Mouse (Mus musculus): ENCODE results near the gene Ephb2. TPM values are rescaled to one million over a fixed set of nuclear protein-coding genes. Genes with fewer than 3 reads are reported as not detected.
A peak's percentile ranks its signal among the peaks of the same experiment; 100 is the strongest.

Ephb2 gene
- 10 to 100 TPM; 17.4 to 23.2 (median 19.8) TPM for total RNA-seq (2022)

DNA sequence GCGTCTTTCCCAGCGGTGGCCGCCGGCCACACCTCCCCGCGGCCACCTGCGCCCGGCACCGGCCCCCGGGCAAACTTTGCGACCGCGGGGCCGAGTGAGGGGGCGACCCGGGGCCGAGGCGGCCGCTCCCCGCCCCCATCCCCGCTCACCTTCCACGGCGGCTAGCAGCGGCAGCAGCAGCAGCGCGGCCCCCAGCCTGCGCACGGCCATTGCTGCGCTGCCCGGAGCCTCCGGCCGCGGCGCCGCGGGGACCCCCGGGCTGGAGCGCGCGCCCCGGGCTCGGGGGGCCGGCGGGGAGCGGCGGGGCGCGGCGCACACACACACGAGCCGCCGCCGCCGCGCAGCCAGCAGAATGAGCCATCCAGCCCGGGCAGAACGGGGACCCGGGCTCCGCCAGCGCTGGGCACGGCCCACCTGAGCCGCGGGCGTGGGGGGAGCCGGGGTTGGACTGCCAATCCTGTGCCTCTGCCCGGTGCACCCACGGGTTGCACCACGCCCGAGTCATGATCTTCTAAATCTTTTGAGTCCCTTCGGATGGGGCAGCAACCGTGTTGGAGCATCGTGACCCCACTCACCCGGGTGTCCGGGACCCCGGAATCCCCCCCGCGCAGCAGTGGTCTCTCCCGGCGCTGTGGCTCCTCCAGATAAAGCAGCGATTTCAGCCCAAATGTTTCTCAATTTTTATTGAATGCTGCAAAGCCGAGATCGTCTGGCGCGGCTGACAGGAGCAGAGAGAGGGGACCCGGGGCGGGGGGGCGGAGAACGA is at the start of gene Ephb2:
TSS of gene Ephb2 (minus strand) at position 368 of the 766 bp plus-strand sequence.
- peak; percentile 51 to 72 for DNase-seq (ENCODE audit: low spot score in 2 of 2)

DNA sequence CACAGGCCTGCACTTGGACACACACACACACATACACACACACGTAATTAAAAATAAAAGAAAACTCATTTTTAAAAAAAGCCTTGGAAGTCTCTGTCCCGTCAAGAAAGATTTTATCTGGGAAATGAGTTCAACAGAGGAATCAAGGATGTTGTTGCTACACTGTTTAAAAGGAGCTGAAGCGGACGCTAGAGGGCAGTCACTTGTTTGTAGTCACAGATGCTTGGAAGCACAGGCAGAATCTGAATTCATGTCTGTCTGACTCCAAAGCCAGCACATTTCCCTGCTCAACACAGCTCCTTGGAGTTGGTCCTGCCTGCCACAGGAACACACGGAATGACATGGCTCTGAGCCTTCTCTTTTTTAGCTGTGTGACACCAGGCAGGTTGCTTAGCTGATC is 42.8 kb upstream of the Ephb2 start:
- DNase-seq (ENCODE audit: low spot score in 2 of 2): no peak

DNA sequence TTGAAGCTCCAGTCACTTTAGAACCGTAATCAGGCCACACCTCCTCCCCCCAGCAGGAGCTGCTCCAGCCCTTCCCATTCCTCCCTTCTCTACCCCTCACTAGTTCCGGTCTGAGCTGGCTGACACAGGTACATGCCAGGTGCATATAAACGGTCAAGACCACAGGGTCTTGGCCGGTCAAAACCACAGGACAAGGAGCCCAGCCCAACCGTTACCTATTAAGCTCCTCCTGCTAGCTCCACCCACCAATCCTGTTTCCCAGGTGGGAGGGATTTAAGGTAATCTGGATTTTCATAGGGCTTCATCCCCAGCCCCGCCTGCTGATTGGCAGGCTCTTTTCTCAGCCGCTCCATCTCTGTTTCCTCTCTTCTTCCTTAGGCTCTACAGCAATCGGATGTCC is 42.4 kb upstream of the Ephb2 start:
- DNase-seq (ENCODE audit: low spot score in 2 of 2): no peak

DNA sequence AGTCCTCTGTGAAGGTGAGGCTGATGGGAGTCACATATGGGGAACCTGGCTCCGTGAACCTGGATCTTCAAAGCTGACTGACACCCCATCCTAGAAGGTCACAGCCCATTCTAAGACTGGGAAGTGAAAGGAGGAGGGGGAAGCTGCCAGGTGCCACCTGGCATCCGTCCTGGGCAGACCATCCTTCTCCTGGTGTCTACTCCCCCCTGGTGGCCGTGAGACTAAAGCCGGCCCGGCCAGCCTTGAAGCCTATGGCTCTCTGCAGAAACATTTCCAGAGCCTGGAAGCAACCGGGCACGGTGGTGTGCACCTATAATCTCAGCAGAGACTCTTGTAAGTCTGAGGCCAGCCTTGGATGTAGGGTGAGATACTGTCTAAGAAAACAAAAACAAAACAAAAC is 41.2 kb upstream of the Ephb2 start:
- no peak for DNase-seq (ENCODE audit: low spot score in 2 of 2)

- DNase-seq (ENCODE audit: low spot score in 2 of 2): no peak
Observed at GRCm38 (mm10) chr4:136875012-136875411, 39.2 kb upstream of the Ephb2 start.

DNA sequence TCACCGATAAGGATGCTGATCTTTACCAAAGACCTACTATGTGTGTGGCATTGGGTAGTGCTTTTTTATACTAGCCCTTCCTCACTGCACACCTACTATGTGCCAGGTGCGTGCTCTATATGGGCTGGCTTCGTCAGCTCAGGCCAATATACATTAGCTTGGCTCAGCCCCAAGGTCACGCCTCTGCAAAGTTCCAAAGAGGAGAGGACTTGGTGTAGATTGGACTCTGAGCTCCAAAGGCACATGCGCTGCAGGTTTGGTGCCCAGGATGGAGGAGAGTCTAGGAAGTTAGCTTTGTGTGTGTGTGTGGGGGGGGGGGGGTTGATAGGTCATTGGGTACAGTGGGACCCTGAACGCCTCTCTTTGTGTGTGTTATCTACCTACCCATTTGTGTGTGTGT is 32.6 kb upstream of the Ephb2 start:
- no peak for DNase-seq (ENCODE audit: low spot score in 2 of 2)

- no peak for DNase-seq (ENCODE audit: low spot score in 2 of 2)
Observed at GRCm38 (mm10) chr4:136867690-136868345, 32.0 kb upstream of the Ephb2 start.

DNA sequence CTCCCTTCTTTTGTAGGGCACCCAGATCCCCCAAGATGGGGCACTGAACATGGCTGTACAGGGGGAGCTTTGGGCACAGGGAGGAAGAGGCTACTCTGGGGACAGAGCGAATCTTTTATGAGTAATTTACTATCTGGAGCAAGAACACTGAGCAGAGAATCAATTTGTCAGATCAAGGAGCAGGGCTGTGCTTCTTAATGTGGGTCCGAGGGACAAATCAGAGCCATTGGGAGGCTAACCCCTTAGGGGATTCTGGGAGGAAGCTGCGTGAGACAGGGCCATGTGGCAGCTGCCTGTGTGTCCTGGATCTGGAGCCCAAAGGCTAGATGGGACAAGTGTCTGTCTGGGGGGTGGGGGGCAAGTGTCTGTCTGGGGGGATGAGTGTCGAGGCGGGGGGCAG is 29.7 kb upstream of the Ephb2 start:
- DNase-seq (ENCODE audit: low spot score in 2 of 2): no peak

DNA sequence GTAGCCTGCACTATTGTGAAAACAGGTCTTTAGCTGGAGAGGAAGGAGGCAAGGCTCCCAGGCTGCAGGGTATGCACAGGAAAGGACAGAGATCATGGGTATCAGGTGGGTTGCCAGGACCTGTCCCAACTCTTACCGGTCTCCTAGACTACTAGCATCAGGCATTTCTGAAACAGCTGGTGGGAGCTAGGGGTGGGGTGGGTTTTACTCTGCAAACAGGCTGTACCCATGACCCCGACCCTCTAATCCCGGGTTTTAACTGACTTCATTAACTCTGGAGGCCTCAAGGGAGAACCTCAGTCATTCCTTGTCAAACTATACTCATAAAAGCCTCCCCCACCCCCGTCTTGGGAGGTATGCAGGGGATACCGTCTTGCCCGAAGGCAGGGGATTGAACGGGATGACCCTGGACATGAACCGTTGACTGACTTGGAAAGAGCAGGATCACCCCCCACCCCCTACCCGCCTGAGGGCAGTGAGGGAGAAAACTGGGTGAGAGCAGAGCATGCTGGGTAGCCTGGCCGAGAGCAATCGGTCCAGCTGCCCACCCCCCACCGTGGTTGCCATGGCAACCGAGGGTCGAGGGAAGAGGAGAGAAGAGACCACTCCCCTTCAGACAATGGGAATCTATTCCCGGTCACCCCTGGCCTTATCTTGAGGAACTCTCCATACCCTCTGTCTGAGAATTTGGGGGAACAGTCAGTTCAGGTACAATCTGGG is 29.1 kb upstream of the Ephb2 start:
- no peak for DNase-seq (ENCODE audit: low spot score in 2 of 2)

DNA sequence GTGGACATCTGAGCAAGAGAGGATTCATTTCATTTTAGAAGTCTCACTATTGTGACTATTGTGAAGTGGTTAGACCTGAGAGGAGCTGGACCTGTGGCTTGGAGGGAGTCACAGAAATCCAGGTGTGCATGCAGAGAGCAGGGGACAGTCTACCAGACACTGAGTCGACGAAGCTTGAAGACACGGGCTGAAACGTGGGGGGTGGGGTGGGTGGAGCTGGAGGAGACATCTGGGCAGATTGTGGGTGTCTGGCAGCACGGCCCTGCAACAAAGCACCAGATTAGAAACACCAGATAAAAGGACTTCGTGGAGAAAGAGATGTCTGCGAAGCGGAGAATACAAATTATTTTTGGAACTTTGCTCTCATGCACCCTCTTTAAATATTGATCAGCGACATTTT is 27.7 kb upstream of the Ephb2 start:
- no peak for DNase-seq (ENCODE audit: low spot score in 2 of 2)

GRCm38 (mm10) chr4:136862411-136862810 is 26.6 kb upstream of the Ephb2 start:
- DNase-seq (ENCODE audit: low spot score in 2 of 2): no peak

GRCm38 (mm10) chr4:136861806-136862205 is 26.0 kb upstream of the Ephb2 start:
- no peak for DNase-seq (ENCODE audit: low spot score in 2 of 2)

GRCm38 (mm10) chr4:136860022-136860421 is 24.2 kb upstream of the Ephb2 start:
- DNase-seq (ENCODE audit: low spot score in 2 of 2): no peak

- no peak for DNase-seq (ENCODE audit: low spot score in 2 of 2)
Observed at GRCm38 (mm10) chr4:136855081-136855480, 19.3 kb upstream of the Ephb2 start.

DNA sequence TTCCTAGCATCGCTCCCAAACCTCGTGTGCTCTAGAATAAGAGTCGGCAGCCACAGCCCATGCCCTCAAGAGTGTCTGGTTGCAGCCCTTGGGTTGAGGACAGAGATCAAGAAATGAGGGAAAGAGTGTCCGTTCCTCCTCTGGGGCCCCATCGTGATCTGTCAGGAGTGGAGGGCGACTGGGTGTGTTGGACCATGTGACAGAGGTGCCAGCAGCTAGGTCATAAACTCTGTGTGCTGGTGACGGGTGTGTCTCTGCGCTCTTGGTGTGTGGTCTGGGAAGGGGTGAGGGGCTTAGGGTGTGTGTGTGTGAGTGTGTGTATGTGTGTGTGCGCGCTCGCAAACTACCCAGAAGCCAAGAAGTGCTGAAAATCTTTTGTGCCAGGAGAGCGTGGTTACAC is 17.2 kb upstream of the Ephb2 start:
- DNase-seq (ENCODE audit: low spot score in 2 of 2): no peak

- no peak for DNase-seq (ENCODE audit: low spot score in 2 of 2)
Observed at GRCm38 (mm10) chr4:136852119-136852518, 16.3 kb upstream of the Ephb2 start.

DNA sequence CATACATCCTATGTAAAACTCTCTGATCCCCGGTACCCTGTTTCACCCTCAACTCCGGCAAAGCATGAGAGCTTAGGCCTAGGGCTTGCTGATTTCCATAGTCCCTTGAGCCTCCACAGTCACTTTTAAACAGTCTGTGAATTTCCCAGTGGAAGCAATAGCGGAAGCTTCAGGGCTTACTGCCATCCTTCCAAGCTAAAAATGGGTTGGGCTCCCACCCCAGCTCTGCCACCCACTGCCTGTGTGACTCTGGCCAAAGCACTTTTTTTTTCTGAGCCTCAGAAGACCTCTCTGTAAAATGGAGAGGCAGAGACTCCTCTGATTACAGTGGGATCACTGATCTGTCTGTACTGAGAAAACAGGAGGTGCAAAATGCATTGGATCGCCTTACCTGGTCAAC is 12.8 kb upstream of the Ephb2 start:
- no peak for DNase-seq (ENCODE audit: low spot score in 2 of 2)

GRCm38 (mm10) chr4:136847166-136847565 is 11.4 kb upstream of the Ephb2 start:
- DNase-seq (ENCODE audit: low spot score in 2 of 2): no peak

- no peak for DNase-seq (ENCODE audit: low spot score in 2 of 2)
Observed at GRCm38 (mm10) chr4:136842802-136843201, 7.0 kb upstream of the Ephb2 start.

DNA sequence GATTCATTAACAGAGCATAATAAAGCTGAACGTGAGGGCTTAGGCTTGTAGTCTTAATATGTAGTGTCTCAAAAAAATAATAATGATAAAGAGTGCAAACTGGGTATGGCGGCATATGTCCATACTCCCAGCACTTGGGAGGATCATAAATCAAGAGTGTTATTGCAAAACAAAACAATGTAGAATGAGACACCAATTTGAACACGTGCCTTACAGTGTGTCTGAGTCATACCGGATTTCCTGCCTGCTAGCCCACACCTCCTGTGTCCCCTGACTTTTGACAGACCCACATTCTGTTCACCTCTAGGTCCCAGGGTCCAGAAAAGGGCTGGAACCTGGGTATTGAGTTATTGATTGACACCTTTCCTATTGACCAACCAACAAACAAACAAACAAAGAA is 6.2 kb upstream of the Ephb2 start:
- DNase-seq (ENCODE audit: low spot score in 2 of 2): no peak

- peak; percentile 52 to 87 for DNase-seq (ENCODE audit: low spot score in 2 of 2)
Observed at GRCm38 (mm10) chr4:136841056-136841455, 5.3 kb upstream of the Ephb2 start.

DNA sequence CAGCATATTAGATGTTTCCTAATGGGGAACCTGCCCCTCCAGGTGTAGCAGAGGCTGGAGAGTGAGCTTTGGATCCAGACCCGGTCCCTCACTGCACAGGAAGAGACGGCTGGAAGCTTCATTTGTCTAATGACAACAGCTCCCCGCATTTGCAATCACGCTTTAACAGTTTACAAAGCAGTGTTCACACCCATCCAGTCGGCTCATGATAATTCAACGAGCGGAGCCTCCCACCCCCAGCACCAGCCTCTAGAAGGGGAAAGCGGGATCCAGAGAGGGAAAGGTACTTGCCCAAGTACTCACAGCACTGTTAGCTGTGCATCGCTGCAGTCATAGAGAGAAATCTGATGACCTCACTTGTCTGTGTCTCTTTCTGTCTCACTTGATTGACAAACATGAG is 2.7 kb upstream of the Ephb2 start:
- DNase-seq (ENCODE audit: low spot score in 2 of 2): no peak
